Mouse (Mus musculus): ENCODE data around the gene Mdga2.

The Mdga2 gene

GRCm38 (mm10) chr12:66708334-66708733 lies 514.0 kb downstream of the Mdga2 start:
- DNase-seq (ENCODE audit: extremely low spot score, low spot score) = no peak

DNA sequence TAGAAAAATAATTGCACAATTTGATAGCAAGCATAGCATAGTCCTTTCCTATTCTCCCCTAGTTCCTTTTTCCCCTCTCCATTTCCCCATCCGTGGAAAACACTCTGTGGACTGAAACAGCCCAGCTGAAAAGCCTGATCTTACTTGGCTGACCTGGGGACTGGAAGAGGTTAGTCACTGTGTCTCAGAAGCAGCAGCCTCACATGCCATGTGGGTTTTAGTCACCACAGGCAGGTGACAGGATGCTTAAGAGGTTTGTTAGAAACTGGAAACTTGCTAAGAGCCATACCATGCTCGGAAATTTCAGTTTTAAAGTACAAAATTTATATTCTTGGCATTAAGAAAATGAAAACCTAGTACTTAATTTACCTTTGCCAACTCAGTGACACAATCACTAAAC lies 514.9 kb downstream of the Mdga2 start:
- no peak for DNase-seq (ENCODE audit: extremely low spot score, low spot score)

DNA sequence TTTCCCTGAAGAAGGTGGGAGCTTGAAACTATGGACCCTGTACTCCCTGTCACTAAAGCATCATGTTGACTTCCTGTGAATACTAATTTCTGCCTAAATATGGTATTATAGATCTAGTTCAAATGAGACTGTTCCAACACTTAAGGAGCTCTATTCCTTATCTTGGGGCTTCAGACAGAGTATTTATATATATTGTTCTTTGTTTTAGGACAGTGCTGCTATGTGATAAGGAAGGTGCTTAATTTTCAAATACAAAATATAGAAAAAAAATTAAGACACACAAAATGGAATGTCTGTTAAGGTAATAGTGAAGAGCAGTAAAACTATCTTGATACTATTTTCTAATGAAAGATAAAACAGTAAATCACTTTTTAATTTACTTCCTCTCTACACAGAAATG lies 517.3 kb downstream of the Mdga2 start:
- no peak for DNase-seq (ENCODE audit: extremely low spot score, low spot score)

GRCm38 (mm10) chr12:66702781-66703180 lies 519.6 kb downstream of the Mdga2 start:
- no peak for DNase-seq (ENCODE audit: extremely low spot score, low spot score)

GRCm38 (mm10) chr12:66679558-66679957 lies 542.8 kb downstream of the Mdga2 start:
- DNase-seq (ENCODE audit: extremely low spot score, low spot score) = no peak

DNA sequence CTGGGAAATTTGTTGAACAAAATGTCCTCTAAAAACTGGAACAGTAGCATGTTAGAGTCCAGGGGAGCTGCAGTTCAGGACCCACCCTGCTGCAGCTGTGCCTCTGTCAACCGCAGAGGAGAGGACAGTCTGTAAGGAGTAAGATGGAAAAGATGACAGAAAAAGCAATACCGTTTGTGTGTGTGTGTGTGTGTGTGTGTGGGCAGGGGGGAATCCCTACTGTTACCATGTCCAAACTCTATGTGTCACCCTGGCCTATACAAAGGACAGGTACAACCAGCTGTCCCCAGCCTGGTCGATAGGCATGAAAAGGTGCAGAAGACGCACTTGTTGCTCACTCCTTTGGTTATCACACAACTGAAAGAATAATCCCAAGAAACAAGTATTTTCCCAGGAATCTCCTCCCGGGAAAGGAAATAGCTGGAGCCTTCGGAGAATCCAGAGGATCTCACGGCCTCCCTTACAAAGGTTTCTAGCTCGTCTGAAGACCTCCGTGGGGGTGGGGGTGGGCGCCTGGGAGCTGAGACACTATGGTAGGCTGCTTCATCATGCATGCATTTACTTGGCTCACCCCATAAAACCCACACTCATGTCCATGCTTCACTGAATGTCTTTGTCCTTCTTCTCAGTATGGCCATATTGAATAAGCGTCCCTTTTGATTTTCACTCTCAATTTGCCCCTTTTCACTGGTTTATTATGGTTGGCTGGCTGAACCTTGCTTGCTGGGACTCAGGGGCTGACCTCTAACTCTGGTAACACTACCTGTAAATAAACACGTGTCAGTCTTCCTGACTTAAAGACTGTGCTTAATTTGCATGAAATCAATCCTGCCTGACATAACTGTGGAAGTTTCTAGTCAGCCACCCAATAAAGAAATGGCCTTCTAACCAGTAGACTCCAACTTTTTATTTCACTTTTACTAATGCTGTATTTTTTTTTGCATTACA lies 573.5 kb downstream of the Mdga2 start:
- DNase-seq (ENCODE audit: extremely low spot score, low spot score) = peak; percentile 12

DNA sequence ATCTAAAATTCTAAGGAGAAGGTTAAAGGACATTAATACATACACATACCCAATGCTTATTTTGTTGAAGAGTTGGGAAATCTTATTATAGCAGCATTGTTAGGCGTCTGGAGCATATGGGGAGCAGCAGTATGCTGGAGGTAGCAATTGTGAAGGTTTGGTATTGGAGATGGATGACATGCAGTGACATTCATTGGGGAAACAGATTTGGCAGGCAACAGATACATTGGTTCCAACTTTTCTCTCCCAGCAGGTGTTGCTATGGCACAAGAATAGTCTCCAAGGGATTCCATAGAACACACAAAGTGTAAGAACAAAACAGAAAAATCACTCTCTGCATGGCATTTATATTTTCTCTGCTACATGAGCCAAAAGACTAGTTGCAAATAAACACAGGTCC lies 581.9 kb downstream of the Mdga2 start:
- DNase-seq (ENCODE audit: extremely low spot score, low spot score) = no peak

DNA sequence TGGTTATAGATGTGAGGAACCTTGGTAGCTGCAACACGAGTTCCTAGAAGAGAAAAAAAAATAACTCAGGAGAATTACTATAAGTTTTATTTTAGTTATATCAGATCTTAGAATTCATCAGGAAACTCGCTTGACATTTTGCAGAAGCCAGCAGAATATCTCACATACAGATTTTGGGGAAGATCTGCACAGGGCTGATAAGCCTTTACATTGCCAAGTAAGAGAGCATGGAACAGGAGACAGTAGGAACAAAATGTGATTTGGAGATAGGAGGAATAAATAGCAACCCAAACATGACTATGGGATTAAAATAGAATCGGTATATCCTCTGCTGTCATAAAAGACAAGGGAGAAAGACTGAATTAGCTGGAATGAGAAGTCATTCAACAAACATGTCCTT lies 602.4 kb downstream of the Mdga2 start:
- DNase-seq (ENCODE audit: extremely low spot score, low spot score) = no peak

DNA sequence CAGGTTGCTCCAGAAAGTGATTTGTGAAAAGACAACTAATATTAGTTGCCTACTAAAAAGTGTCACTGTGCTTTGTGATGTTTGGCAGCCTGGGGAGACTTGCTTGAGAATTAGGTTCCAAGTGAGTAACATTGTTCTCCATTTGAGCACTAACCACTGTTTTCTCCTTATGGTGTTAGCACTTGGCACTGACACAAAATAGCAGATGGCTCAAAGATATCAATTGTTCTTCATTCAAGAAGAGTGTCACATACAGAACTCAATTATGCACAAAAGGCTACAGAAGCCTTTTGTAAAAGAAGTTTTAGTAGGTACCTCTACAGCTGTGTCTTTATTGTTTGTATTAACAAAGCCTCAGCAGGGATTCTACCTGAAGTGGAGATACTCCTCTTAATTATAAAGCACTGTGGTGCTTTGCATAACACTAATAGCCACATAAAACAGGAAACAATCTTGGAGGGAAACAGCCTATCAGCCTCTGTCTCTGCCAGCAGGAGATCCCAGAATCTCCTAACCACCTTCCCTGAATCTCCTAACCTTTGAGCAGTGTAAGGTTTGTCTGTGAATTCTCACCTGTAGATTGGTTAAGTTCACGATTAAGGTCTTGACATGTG lies 630.6 kb downstream of the Mdga2 start:
- DNase-seq (ENCODE audit: extremely low spot score, low spot score) = no peak

DNA sequence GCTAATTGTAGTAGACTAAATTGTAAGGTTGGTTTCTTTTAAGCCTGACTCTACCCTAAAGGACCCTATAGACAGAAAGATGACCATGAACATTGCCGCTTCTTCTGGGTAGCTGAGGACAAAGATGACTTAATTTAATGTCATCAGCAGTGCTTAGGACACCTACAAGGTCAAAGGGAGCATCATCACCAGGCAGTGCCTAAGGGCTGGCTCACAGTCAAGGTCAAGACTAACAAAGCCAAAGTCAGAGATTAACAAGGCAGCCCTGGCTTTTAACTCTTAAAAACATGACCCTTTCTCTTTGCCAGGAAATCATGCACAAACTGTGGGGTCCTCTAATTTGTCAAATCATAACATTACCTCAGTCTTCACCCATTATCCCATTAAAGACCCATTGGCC lies 657.0 kb downstream of the Mdga2 start:
- no peak for DNase-seq (ENCODE audit: extremely low spot score, low spot score)

GRCm38 (mm10) chr12:66556846-66557245 lies 665.5 kb downstream of the Mdga2 start:
- no peak for DNase-seq (ENCODE audit: extremely low spot score, low spot score)

GRCm38 (mm10) chr12:66556178-66556820 lies 666.0 kb downstream of the Mdga2 start:
- no peak for DNase-seq (ENCODE audit: extremely low spot score, low spot score)

DNA sequence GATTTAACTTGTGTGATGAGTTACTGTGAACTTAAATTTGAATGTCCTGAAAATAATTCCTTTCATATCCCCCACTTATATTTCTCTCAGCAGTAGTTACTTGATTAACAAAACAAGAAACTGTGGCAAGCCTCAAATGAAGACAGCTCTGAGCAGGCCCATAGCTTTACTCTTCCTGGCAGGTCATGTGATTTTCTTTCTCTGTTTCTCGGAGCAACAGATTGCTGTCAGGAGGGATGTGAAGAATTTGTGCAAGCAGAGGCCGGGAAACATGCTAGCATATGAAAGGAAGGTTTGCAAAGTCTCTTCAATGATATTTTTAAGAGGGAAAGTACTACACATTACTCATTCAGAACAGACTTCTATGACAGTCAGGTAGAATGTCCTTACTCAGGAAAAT lies 697.4 kb downstream of the Mdga2 start:
- no peak for DNase-seq (ENCODE audit: extremely low spot score, low spot score)

GRCm38 (mm10) chr12:66499258-66499657 lies 723.1 kb downstream of the Mdga2 start:
- DNase-seq (ENCODE audit: extremely low spot score, low spot score) = no peak

DNA sequence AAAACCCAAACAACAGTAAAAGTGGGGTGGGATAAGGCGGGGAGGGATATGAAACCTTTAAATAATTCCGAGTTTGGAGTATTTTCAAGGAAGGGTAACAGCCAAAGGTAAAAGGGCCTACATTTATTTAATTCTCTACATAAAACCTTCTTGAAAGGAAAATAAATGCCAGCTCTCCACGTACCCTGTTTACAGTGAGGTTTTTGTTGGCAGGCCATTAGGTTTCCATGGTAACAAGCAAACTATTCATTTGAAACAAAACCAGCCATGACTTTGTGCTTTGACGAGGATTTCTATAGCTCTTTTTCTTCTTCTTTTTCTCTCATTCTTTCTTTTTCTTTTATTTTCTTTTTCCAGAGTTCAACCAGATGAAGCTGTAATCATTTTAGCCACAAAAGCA lies 751.5 kb downstream of the Mdga2 start:
- DNase-seq (ENCODE audit: extremely low spot score, low spot score) = no peak

GRCm38 (mm10) chr12:66470243-66470863 lies 752.0 kb downstream of the Mdga2 start:
- no peak for DNase-seq (ENCODE audit: extremely low spot score, low spot score)

DNA sequence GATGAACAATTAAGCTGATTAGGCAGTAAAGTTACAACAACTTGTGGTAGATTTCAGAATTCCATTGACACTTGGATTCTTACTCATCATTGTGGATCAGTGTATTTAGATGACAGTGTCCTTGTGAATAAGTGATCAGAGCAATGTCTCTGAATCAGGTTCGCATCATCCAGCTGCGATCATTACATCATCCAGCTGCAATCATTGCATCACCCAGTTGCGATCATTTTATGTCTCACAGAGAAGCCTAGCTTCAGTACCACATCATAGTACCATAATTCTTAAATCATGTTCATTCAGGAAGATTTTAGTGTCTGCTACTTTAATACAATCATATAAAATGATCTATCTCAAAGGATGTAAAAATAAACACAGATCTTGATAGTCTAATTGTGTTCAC lies 756.8 kb downstream of the Mdga2 start:
- no peak for DNase-seq (ENCODE audit: extremely low spot score, low spot score)

GRCm38 (mm10) chr12:66443340-66443739 lies 779.0 kb downstream of the Mdga2 start:
- no peak for DNase-seq (ENCODE audit: extremely low spot score, low spot score)

Data from neural tube, embryonic 10.5 days (tissue).